Mouse (Mus musculus) left cerebral cortex, adult 9 months (tissue): Measurements from ENCODE around the gene Ecel1.

Experiments
- DNase-seq, 2 experiments: peaks; one replicate each; pipeline ENCODE4 v3.0.0; 2022; ENCODE audit warnings: low spot score in 2 of 2

The Ecel1 gene

GRCm38 (mm10) chr1:87156199-87156587 is at the start of gene Ecel1:
Gene Ecel1 (minus strand): TSS chr1:87156521.
- DNase-seq, result no peak

- DNase-seq, result no peak
Observed at GRCm38 (mm10) chr1:87205502-87205901, 49.2 kb upstream of the Ecel1 start.

GRCm38 (mm10) chr1:87205038-87205437 is 48.7 kb upstream of the Ecel1 start:
- DNase-seq, result no peak

GRCm38 (mm10) chr1:87204465-87204864 is 48.1 kb upstream of the Ecel1 start, which contains the start of gene Chrng:
Gene Chrng (plus strand): TSS chr1:87204657.
- DNase-seq, result no peak

DNA sequence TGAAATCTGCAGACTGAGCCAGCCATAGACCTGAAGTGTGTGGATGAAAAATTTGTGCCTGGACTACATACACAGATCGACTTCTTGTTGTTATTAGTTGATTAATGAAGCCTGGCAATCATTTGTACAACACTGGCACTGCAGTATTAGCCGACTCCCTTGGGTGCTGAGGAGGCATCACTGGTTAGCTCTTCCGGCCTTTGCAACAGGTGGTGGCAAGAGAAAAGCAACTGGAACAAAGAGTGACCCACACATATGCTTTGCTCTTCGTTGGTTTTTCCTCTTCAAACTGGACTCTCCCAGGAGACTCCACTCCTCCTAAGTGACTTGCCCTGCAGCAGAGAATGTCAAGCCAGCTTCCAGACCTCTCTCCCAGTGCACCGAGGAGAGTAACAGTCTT is 47.5 kb upstream of the Ecel1 start:
- DNase-seq, result no peak

- no peak for DNase-seq
Observed at GRCm38 (mm10) chr1:87201848-87202247, 45.5 kb upstream of the Ecel1 start.

- no peak for DNase-seq
Observed at GRCm38 (mm10) chr1:87200811-87201210, 44.5 kb upstream of the Ecel1 start.

DNA sequence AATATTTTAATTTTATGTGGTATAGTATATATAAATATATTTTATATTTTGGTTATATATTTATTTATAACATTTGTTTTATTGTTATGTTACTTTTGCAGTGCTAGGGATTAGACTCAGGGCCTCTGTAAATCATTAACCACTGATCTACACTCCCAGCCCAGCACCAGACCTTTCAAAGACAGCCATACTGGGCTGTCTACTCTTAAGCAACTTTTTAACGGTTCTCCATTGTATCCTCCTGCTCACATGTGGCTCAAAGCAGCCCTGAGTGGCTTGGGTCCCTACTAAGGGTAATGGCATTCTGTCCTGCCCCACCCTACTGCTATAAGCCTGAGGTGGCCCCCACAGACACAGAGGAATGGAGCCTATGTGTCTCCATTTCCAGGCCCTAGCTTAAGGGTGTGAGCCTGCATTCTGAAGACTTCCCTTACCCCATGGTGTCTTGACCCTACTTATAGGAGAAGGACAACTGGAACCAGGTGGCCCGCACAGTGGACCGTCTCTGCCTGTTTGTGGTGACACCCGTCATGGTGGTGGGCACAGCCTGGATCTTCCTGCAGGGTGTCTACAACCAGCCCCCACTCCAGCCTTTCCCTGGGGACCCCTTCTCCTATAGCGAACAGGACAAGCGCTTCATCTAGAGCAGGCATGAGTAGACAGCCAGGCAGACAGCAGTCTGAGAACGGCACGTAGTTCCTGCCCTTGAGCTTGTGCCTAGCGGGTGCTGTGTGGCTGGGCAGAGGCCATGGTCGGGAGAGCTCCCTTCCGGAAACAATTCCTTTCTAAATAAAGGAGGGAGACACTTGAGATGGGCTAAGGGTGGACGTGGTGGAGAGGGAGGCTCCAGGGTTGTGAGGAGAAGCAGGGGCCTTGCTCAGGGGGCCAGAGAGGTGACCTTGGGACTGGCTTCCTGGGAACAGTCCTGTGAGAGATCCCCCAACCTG is 42.1 kb upstream of the Ecel1 start:
- DNase-seq, result no peak

- no peak for DNase-seq
Observed at GRCm38 (mm10) chr1:87197296-87197695, 41.0 kb upstream of the Ecel1 start.

- no peak for DNase-seq
Observed at GRCm38 (mm10) chr1:87190429-87190828, 34.1 kb upstream of the Ecel1 start, which contains the start of gene Chrnd. Gene Chrnd (plus strand): TSS chr1:87190607.

DNA sequence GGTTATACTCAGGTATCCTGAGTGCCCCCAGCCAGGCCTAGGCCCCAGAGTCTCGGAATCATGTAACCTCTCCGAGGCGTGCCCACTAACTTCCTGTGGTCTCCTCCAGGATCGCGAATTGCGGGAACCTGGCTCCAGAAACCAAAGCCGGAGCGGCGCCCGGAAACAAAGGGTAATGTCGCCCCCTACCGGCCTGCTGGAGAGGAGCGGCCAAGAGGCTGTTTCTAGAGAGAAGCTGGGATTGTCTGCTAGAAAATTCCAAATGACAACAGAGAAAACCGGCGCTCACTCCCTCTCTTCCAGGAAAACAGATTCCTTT is 30.7 kb upstream of the Ecel1 start:
- peak in 1 of 2 experiments; percentile 67 for DNase-seq

DNA sequence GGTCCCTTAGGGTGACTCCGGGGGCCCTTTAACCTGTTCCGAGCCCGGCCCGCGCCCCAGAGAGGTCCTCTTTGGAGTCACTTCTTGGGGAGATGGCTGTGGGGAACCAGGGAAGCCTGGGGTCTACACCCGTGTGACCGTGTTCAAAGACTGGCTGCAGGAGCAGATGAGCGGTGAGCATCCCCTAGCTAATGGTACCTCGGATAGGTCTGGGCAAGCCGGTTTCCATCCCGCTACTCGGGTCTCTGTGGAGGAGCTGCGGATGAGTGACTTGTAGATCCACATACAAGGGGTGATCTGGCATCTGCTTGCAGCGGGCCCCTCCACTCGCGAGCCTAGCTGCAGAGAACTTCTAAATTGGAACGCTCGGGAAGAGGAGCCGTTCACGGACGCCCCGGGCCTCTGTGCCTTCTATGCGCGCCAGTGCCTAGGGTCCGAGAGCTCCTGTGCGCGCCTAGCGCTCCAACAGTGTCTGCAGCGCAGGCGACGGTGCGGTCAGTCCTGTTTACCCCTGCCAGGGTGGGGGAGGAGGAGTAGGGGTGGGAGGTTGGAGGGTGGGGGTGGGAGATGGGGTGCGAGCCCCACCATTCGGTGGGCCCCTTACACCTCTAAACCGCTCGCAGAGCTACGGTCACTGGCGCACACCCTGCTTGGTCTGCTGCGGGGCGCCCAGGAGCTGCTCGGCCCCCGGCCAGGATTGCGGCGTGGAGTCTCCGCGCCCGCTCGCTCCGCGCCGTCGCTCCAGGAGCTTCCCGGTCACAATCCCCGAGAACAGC is 30.1 kb upstream of the Ecel1 start:
- no peak for DNase-seq

- no peak for DNase-seq
Observed at GRCm38 (mm10) chr1:87185526-87185925, 29.2 kb upstream of the Ecel1 start.

- peak in 1 of 2 experiments; percentile 74 for DNase-seq
Observed at GRCm38 (mm10) chr1:87184751-87185139, 28.4 kb upstream of the Ecel1 start.

- no peak for DNase-seq
Observed at GRCm38 (mm10) chr1:87183998-87184750, 27.9 kb upstream of the Ecel1 start.

DNA sequence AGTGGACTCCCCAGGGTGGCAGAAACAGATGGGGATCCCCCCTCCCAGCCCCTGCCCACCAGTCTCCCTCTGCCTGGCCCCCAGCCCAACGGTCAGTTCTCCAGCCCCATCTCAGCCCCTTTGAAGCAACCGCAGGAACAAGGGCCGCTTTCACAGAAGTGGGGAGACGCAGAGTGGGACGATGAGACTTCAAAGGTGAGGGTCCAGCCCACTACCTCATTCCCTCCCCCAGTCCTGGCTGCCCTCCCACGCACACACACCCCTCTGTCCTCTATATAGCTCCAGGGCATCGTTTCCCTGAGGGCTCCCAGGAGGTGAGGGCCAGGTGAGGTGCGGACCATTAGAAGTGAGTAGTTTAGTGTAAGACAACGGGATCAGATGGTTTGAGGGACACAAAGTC is 26.7 kb upstream of the Ecel1 start, which contains the start of gene Prss56:
TSS of gene Prss56 (plus strand) at position 301 of the 400 bp plus-strand sequence.
- DNase-seq, result no peak

DNA sequence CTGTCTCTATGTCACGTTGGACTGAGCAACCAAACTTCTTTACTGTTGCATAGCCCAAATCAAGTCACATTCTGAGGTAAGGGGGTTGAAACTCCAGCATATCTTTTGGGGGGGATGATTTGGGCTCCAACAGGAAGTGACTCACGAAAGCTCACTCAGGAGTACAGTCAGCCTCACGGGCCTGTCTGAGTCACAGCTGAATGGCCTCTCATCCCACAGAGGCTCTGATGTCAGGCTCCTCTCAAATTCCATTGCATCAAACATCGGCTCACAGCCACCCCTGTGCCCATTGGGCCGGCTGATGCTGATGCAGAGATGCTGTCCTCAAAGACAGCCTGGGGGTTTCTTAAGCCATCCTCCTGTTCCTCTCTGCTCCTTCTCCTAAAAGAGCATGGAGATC is 24.6 kb upstream of the Ecel1 start:
- DNase-seq, result no peak

DNA sequence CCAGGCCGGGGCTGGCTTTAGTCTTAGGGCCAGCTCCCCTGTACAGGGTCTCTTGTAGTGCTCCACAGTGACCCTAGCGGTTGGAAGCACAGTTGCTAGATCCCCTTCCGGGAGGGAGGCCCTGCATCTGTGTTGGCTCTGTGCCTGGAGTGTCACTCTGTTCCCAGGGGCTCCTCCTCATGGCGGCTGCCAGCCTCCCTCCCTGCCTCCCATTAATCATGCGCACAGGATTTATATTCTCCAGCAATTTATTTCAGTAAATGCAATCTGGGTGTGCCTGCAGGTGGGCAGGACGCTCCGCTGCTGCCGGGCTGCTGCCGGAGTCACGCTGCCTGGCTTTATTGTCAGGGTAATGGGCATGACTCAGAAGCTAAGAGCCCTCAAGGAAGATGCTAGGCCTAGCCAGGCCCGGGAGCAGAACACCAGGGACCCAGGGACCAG is 19.6 kb upstream of the Ecel1 start:
- peak; percentile 56 to 59 for DNase-seq

GRCm38 (mm10) chr1:87174006-87174955 is 18.0 kb upstream of the Ecel1 start:
- peak in 1 of 2 experiments; percentile 63 for DNase-seq

GRCm38 (mm10) chr1:87172316-87172715 is 16.0 kb upstream of the Ecel1 start:
- no peak for DNase-seq

GRCm38 (mm10) chr1:87171312-87171711 is 15.0 kb upstream of the Ecel1 start:
- no peak for DNase-seq
